Mouse (Mus musculus) midbrain, embryonic 16.5 days (tissue): ENCODE measurements at regions not wholly inside any gene's neighbourhood (a gene's known extent, or its start where the extent isn't known, plus 50 kb on each side); places are given as distances from the start of the nearest gene placed in this dataset.
A peak's percentile ranks its signal among the peaks of the same experiment; 100 is the strongest.

Experiments
- ATAC-seq: fragments of 200-750 bp; cut with Nextera tagmentation; 2 replicates; pipeline ENCODE4 v1.8.0; 2017; ENCODE audit warnings: moderate TSS enrichment
- H3K27ac ChIP-seq: fragments of 300-500 bp; sonication (generic); 2 replicates; pipeline ENCODE4 v1.5.1; 2014; ENCODE audit warnings: mild to moderate bottlenecking, low read length, mixed read lengths
- H3K27me3 ChIP-seq: fragments of 300-500 bp; sonication (generic); 2 replicates; pipeline ENCODE4 v1.6.1; 2014; ENCODE audit warnings: low read depth, low read length, mixed read lengths; ENCODE audit not compliant: control insufficient read depth, insufficient read depth
- H3K36me3 ChIP-seq: fragments of 300-500 bp; sonication (generic); 2 replicates; pipeline ENCODE4 v1.6.1; 2014; ENCODE audit warnings: mild to moderate bottlenecking, low read length, moderate library complexity, mixed read lengths; ENCODE audit not compliant: control insufficient read depth, insufficient read depth
- H3K4me1 ChIP-seq: fragments of 300-500 bp; sonication (generic); 2 replicates; pipeline ENCODE4 v1.6.1; 2014; ENCODE audit warnings: mild to moderate bottlenecking, low read length, mixed read lengths; ENCODE audit not compliant: control insufficient read depth, insufficient read depth
- H3K4me2 ChIP-seq: fragments of 300-500 bp; sonication (generic); 2 replicates; pipeline ENCODE4 v1.6.1; 2014; ENCODE audit warnings: mild to moderate bottlenecking, low read length, mixed read lengths
- H3K4me3 ChIP-seq: fragments of 300-500 bp; sonication (generic); 2 replicates; pipeline ENCODE4 v1.5.1; 2014; ENCODE audit warnings: low read depth, mild to moderate bottlenecking, low read length, moderate library complexity, mixed read lengths
- H3K9ac ChIP-seq: fragments of 300-500 bp; sonication (generic); 2 replicates; pipeline ENCODE4 v1.6.1; 2014; ENCODE audit warnings: low read depth, low read length, mixed read lengths
- H3K9me3 ChIP-seq: fragments of 300-500 bp; sonication (generic); replicated peaks from 2 replicates; pipeline ENCODE4 v1.6.1; 2014; ENCODE audit warnings: mild to moderate bottlenecking, low read length, mixed read lengths; ENCODE audit not compliant: control insufficient read depth, poor library complexity, severe bottlenecking
- WGBS: fragments of 180-500 bp; shearing (Covaris S2); extraction: QIAGEN DNeasy Blood & Tissue Kit; methylation state at CpG from one replicate; pipeline ENCODE4 v1.1.7; 2014; 5-methylcytosine and 5-hydroxymethylcytosine counted together

DNA sequence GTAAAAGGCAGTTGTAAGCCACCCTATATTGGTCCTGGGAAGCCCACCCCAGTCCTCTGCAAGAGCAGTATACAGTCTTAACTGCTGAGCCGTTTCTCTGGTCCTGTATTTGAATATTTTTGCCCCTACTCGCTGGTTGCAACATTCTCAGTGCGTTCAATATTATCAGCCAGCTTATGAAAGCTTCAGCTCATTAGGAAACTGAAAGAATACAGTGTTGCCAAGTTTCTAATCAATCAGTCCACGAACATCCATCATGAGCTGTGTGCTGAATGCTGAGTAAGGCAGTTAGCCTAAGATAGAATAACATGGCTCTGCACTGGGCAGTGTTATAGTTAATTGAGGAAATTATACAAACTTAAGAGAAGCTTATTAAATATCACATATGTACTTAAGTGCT lies 148.7 kb downstream of the Tmem26 start:
- WGBS: 82% methylated on average over 4 of the region's 4 CpGs
- no peaks in the 10 kb centered on the region for H3K36me3 ChIP-seq
- H3K27ac ChIP-seq: no peak overlapping the region
- H3K9me3 ChIP-seq: no peaks in the 10 kb centered on the region
- no peaks in the 10 kb centered on the region for H3K27me3 ChIP-seq
- H3K4me2 ChIP-seq: no peak overlapping the region
- H3K4me1 ChIP-seq: no peaks in the 10 kb centered on the region
- H3K4me3 ChIP-seq: no peak overlapping the region
- ATAC-seq: no peak
- H3K9ac ChIP-seq: no peak overlapping the region

DNA sequence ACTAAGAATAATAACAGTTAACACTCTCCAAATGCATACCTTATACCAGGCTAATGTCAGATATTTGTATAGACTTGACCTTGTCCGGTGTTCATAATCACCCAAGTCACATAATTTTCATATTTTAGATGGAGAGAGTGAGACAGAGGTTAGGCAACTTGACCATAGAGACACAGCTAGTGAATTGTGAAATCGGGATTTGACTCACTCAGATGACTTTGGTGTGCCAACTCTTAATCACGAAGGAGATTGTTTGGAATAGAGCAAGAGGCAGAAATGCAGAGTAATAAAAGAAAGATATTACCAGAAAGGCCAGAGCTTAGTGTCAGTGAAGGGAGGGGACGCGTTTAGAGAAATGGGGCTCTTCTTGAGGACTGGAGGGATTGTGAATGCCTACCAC lies 152.2 kb downstream of the Tmem26 start:
- H3K27me3 ChIP-seq: no peaks in the 10 kb centered on the region
- no peak overlapping the region for H3K9ac ChIP-seq
- WGBS: 94% methylated on average over 5 of the region's 5 CpGs
- no peak for ATAC-seq
- no peaks in the 10 kb centered on the region for H3K9me3 ChIP-seq
- H3K4me3 ChIP-seq: no peak overlapping the region
- H3K27ac ChIP-seq: no peak overlapping the region
- H3K4me1 ChIP-seq: no peaks in the 10 kb centered on the region
- no peak overlapping the region for H3K4me2 ChIP-seq
- H3K36me3 ChIP-seq: no peaks in the 10 kb centered on the region

DNA sequence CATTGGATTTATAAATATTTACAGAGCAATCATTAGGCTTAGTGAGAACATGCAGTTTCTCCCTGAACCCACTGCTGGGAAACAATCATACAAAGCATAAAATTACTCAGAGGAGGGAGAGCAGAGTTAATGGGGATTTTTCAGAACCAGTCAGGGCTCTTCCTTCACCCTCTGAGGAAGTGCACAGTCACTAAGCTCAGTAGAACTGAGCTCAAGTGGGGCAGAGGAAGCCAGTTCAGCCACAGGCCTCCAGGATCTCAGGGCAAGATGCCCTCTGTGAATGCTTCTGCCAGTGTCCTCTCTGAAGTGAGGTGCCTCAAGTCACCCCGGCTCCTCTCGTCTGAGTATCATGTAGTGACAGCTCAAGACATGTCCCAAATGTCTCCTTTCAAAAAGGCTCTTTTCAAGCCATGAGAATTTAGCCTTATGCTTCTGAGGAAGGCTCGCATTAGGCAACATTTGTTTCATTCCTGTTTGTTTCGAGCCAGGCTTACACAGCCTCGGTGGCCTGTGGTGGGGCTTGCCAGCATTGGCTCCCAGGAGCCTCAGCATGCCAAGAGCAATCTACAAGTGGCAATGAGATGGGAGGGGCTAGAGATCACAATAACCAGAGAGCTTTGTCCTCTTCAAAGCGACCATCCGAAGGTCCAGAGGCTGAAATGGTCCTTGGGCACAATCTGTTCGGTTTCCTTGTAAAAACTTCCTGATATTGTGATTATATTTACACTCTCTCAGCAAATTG lies 169.8 kb downstream of the Tmem26 start:
- ATAC-seq: no peak
- H3K9me3 ChIP-seq: no peaks in the 10 kb centered on the region
- H3K4me2 ChIP-seq: no peak overlapping the region
- H3K9ac ChIP-seq: no peak overlapping the region
- H3K4me3 ChIP-seq: no peak overlapping the region
- H3K27ac ChIP-seq: no peak overlapping the region
- 76% methylated on average over 8 of the region's 8 CpGs for WGBS
- no peaks in the 10 kb centered on the region for H3K27me3 ChIP-seq
- no peaks in the 10 kb centered on the region for H3K36me3 ChIP-seq
- no peaks in the 10 kb centered on the region for H3K4me1 ChIP-seq

DNA sequence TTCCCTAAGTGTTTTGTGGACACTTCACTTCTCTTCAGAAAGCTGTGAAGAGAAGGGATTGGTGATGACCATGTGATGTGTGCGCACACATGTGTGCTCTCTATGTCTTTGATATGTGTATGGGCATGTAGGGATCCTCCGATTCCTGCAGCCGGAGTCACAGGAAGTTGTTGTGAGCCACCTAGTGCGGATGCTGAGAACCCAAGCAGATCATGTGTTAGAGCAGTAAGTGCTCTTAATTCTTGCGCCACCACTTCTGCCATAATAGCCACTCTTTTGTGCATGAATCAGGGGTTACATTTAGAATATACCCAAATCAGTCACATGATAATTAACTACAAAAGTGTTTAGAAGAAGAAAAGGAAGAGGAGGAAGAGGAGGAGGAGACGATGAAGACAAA lies 170.7 kb downstream of the Tmem26 start:
- Histone ChIP-seq H3K27ac (no peak overlapping the region), H3K9me3 (no peaks in the 10 kb centered on the region), H3K27me3 (no peaks in the 10 kb centered on the region), H3K4me3 (no peak overlapping the region), H3K4me2 (no peak overlapping the region), H3K36me3 (no peaks in the 10 kb centered on the region), H3K9ac (no peak overlapping the region), H3K4me1 (no peaks in the 10 kb centered on the region)
- 93% methylated on average over 6 of the region's 6 CpGs for WGBS
- ATAC-seq: no peak

DNA sequence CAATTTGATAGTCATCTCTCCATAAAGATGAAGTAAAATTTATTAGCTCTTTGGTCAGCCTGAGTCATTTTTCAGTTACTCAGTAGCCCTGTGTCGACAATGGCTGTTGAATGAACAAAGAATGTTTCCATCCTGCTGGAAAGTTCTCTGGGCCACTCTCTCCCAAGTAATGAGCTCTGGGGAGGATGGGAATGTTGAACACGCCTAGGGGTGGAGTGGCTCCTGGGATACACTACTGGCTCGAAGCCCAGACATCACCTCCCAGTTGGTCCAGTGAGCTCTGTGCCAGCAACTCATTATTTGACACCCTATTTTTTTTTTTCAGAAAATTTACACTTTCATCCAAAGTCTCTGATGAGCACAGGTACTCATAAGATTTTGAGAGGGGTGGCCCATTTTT lies 174.1 kb downstream of the Tmem26 start:
- Histone ChIP-seq H3K9me3 (no peaks in the 10 kb centered on the region), H3K27me3 (no peaks in the 10 kb centered on the region), H3K4me1 (no peaks in the 10 kb centered on the region), H3K4me3 (no peak overlapping the region), H3K4me2 (no peak overlapping the region), H3K36me3 (no peaks in the 10 kb centered on the region), H3K9ac (no peak overlapping the region), H3K27ac (no peak overlapping the region)
- ATAC-seq: no peak
- 80% methylated on average over 3 of the region's 3 CpGs for WGBS

DNA sequence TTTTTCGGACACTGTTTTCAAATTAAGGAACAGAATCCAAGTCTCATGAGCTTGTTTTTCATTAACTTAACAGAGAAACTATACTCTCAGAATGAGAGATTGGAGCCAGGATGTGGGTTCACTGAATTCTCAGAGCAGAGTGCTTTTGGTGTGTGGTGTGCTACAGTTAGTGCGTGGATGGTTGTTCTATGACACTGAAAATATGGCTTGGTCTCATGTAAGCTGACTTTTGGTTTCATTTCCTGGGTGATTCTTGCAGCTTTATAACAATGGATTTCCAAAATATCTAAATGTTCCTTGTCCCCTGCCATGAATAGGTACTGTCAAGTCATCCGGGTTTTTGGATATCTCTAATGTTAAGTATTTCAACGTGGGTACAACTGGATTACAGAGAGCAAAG lies 177.7 kb downstream of the Tmem26 start:
- no peaks in the 10 kb centered on the region for H3K4me1 ChIP-seq
- H3K27ac ChIP-seq: no peak overlapping the region
- H3K9ac ChIP-seq: no peak overlapping the region
- H3K4me2 ChIP-seq: no peak overlapping the region
- no peak overlapping the region for H3K4me3 ChIP-seq
- WGBS: 81% methylated on average over 4 of the region's 4 CpGs
- H3K27me3 ChIP-seq: no peaks in the 10 kb centered on the region
- no peak for ATAC-seq
- H3K9me3 ChIP-seq: no peaks in the 10 kb centered on the region
- H3K36me3 ChIP-seq: no peaks in the 10 kb centered on the region

DNA sequence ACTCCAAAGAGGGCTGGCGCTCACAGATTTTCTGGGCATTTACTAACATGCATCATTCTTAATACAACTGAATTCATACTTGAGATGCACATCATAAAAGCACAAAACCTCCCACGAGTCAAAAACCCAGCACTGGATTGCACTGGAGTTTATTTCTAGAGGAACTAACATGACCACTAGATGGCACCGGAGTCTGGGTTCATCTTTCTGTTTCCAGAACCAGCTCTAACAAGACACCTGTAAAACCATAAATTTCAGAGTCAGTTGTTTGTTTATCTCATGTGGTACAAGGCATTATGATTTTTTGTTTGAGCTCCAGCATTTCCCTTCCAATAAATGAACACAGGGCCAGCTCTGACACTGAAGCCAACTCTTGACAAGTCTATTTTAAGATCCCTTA lies 179.2 kb downstream of the Tmem26 start:
- Histone ChIP-seq H3K9me3 (no peaks in the 10 kb centered on the region), H3K9ac (no peak overlapping the region), H3K4me2 (no peak overlapping the region), H3K36me3 (no peaks in the 10 kb centered on the region), H3K4me1 (no peaks in the 10 kb centered on the region), H3K4me3 (no peak overlapping the region), H3K27ac (no peak overlapping the region), H3K27me3 (no peaks in the 10 kb centered on the region)
- 25% methylated on average over 3 of the region's 3 CpGs for WGBS
- ATAC-seq: no peak

DNA sequence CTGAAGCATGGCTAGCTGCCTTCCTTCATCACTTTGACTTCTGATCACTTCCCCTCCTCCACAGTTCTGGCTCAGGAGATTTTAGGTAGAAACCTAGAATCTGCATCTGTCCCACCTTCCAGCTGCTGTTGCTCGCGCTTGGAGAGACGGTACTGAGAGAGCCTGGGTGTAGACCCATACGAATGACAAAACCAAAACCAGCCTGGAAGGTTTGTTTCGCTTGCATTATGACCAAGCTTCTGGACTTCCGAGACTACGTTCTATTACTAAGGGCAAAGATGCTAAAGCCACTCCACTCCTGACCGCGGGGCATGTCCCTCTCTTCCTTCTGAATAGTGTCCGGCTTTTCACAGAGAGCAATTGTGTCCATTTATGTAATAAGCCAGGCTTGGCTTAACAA lies 180.9 kb downstream of the Tmem26 start:
- no peak overlapping the region for H3K4me2 ChIP-seq
- no peak for ATAC-seq
- no peaks in the 10 kb centered on the region for H3K27me3 ChIP-seq
- no peaks in the 10 kb centered on the region for H3K9me3 ChIP-seq
- H3K27ac ChIP-seq: no peak overlapping the region
- WGBS: 94% methylated on average over 10 of the region's 10 CpGs
- no peaks in the 10 kb centered on the region for H3K36me3 ChIP-seq
- no peak overlapping the region for H3K9ac ChIP-seq
- H3K4me3 ChIP-seq: no peak overlapping the region
- peaks cover 10% of the 10 kb centered on the region for H3K4me1 ChIP-seq

DNA sequence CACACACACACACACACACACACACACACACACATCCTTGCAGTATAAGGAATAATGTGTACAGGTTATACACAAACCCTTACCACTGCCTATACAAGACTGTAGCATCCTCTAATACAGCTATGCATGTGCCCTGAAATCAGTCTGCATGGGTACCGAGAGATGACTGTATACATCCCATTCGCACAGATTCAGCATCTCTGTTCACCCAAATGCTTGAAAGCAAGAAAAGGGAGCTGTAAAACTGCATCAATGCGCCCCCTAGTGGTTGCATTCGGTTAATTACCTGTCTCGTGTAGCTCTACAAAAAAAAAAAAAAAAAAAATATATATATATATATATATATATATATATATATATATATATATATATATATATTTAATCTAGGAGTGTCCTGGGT lies 184.8 kb downstream of the Tmem26 start:
- ATAC-seq: peak; percentile 63; the same call in 1 of the 2 replicates
- Histone ChIP-seq H3K4me3 (no peak overlapping the region), H3K9me3 (no peaks in the 10 kb centered on the region; the same call in 1 of the 2 replicates), H3K4me1 (peaks cover 11% of the 10 kb centered on the region), H3K4me2 (no peak overlapping the region; the same call in 1 of the 2 replicates), H3K9ac (no peak overlapping the region), H3K27ac (no peak overlapping the region), H3K36me3 (no peaks in the 10 kb centered on the region), H3K27me3 (no peaks in the 10 kb centered on the region)
- 14% methylated on average over 5 of the region's 5 CpGs for WGBS
